Mouse (Mus musculus): ENCODE results near the gene B4galt1. TPM values are rescaled to one million over a fixed set of nuclear protein-coding genes. Genes with fewer than 3 reads are reported as not detected.

B4galt1 gene
- 3.2 and 3.5 TPM in 2 replicates for polyA plus RNA-seq (2012; rRNA removed)

DNA sequence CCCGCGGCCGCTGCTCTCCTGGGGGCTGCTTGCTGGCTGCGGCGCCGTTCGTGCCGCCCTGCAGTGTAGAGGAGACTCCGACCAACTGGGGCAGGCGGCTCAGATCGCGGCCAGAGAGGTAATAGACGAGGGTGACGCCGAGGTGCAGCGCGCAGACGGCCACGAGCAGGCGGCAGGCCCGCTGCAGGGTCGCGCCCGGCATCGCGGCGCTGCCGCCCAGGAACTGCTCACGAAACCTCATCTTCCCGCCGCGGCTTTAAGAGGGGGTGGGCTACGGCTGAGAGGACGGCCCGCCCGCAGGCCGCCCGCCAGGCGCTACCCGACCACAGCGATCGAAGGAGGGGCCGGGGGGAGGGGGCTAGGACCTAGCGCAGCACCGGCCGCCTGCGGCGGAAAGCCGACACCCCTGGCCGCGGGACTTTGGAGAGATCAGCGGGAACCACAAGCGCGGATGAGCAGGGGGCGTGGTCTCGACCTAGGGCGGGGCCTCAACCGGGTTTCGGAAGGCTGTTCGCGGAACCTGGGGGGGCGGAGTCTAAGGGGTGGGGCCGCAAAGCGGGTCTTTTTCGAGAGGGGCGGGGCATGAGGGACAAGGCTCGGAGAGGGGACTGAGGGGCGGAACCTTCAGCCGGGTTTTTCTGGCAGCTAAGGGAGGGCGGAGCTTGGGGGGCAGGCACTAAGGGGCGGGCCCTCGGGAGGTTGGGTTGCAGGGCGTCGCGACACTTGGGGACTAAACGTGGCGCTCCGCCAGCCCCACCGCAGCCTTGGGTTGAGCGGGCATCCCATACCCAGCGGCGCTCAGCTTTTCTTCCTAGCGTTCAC is at the start of gene B4galt1:
Gene B4galt1 (minus strand): TSS at position 441 of the 822 bp plus-strand sequence.
- Histone ChIP-seq H3K4me1 (ENCODE audit: control insufficient read depth, insufficient read depth, low read length) (peaks cover 3% of the 10 kb centered on the region; the same call in 1 of the 2 replicates), H3K27me3 (ENCODE audit: control insufficient read depth, insufficient read depth, low read length) (no peaks in the 10 kb centered on the region), H3K27ac (ENCODE audit: insufficient read depth, low read length) (0 out of 2 replicates have a peak within 1 kb of the TSS, but pooled peaks have one; percentile 15), H3K4me3 (replicated peaks; ENCODE audit: insufficient read depth, low read depth, low read length) (peak within 1 kb of the TSS; percentile 67)
- peak; percentile 87 to 88 for DNase-seq
- WGBS = under 1% methylated on average over 82 of the region's 83 CpGs
- TF ChIP-seq CTCF (IDR thresholded peaks at IDR 0.05; ENCODE audit: borderline replicate concordance, insufficient read depth, low read depth, low read length) = no peak
- TF ChIP-seq POLR2A (IDR thresholded peaks at IDR 0.05; ENCODE audit: borderline replicate concordance, insufficient read depth, low read length) = peak; percentile 28; the same call in 1 of the 2 replicates

DNA sequence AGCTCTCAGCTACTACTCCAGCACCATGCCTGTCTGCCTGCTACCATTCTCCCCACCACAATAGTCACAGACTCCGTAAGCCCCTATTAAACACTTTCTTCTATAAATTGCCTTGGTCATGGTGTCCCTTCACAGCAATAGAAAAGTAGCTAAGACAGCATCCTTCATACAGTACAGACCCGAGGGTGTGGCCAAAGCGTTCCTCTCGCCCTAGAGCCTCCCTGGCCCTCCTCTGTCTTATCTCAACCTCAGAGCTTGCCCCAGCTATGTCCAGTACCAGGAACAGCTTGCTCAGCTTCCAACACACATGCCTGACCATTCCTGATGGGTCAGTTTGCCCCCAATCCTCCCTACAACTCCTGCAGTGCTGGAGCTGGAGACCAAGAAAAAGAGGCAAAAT is 46.8 kb upstream of the B4galt1 start:
- 88% methylated on average over 4 of the region's 4 CpGs for WGBS
- Histone ChIP-seq H3K27ac (ENCODE audit: insufficient read depth, low read length) (no peak overlapping the region), H3K27me3 (ENCODE audit: control insufficient read depth, insufficient read depth, low read length) (no peaks in the 10 kb centered on the region), H3K4me1 (ENCODE audit: control insufficient read depth, insufficient read depth, low read length) (no peaks in the 10 kb centered on the region), H3K4me3 (replicated peaks; ENCODE audit: insufficient read depth, low read depth, low read length) (no peak overlapping the region)
- TF ChIP-seq POLR2A (IDR thresholded peaks at IDR 0.05; ENCODE audit: borderline replicate concordance, insufficient read depth, low read length) (no peak), CTCF (IDR thresholded peaks at IDR 0.05; ENCODE audit: borderline replicate concordance, insufficient read depth, low read depth, low read length) (no peak)
- no peak for DNase-seq

DNA sequence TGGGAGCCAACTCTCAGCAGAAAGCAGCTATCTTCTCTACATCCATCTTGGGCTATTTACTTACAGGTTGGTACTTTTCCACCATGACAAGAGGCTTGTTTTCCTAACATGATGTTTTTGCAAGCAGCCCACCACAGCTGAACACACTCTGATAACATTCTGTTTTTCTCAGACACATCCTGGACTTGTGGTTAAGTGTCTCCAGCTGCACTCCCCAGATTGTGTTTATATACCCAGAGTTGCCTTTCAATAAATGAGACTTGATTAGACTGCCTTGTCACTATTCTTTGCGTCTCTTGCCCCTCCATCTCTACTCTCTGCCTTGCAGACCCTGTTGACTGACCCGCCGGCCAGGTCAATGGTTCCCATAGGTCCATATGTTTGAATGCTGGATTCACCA is 46.3 kb upstream of the B4galt1 start:
- Histone ChIP-seq H3K4me3 (replicated peaks; ENCODE audit: insufficient read depth, low read depth, low read length) (no peak overlapping the region), H3K27ac (ENCODE audit: insufficient read depth, low read length) (no peak overlapping the region), H3K27me3 (ENCODE audit: control insufficient read depth, insufficient read depth, low read length) (no peaks in the 10 kb centered on the region), H3K4me1 (ENCODE audit: control insufficient read depth, insufficient read depth, low read length) (no peaks in the 10 kb centered on the region)
- WGBS = 97% methylated on average over 3 of the region's 3 CpGs
- DNase-seq = no peak
- TF ChIP-seq CTCF (IDR thresholded peaks at IDR 0.05; ENCODE audit: borderline replicate concordance, insufficient read depth, low read depth, low read length) (no peak), POLR2A (IDR thresholded peaks at IDR 0.05; ENCODE audit: borderline replicate concordance, insufficient read depth, low read length) (no peak)

DNA sequence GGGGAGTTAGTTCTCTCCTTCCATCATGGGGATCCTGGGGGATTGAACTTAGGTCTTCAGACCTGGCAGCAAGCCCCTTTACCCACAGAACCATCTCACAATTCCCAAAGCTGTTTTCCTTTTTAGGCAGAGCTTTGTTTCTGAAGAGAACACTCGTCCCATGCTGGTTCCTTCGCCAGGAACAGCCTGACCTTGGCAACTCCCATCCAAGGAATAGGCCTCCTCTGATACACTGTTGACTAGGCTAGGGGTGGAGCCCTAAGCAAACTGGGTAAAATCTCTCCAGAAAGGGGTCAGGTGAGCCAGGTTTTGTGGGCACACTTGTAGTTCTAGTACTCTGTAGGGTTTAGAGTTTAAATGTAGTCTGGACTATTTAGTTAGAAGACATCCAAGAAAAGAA is 45.5 kb upstream of the B4galt1 start:
- Histone ChIP-seq H3K4me1 (ENCODE audit: control insufficient read depth, insufficient read depth, low read length) (no peaks in the 10 kb centered on the region), H3K27ac (ENCODE audit: insufficient read depth, low read length) (no peak overlapping the region), H3K4me3 (replicated peaks; ENCODE audit: insufficient read depth, low read depth, low read length) (no peak overlapping the region), H3K27me3 (ENCODE audit: control insufficient read depth, insufficient read depth, low read length) (no peaks in the 10 kb centered on the region)
- WGBS = 50% methylated on average over 2 of the region's 2 CpGs
- DNase-seq = no peak
- no peak for TF ChIP-seq CTCF (IDR thresholded peaks at IDR 0.05; ENCODE audit: borderline replicate concordance, insufficient read depth, low read depth, low read length)
- no peak for TF ChIP-seq POLR2A (IDR thresholded peaks at IDR 0.05; ENCODE audit: borderline replicate concordance, insufficient read depth, low read length)

DNA sequence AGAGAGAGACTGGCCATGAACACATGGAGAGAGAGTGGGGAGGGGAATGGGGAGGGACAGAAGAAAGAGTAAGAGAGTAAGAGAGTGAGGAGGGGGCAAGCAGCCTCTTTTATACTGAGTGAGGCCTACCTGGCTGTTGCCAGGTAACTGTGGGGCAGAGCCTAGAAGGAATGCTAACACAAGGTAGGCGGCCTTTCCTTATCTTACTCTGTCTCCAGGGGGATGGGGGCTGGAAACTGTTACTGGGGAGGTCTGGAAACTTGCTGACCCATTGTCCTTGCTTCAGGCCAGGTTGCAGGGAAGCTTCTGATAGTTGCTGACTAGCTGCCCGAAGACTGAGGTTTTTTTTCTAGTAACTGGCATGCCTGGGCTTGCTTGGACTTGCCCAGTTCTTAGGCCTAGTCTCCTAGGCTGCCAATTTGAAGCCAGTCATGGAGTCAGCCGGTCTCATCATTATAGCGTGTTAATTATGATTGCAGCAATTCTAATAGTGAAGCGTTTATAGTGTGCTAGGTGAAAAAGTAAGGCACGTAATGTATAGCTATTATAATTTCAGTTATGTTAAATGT is 44.8 kb upstream of the B4galt1 start:
- 84% methylated on average over 6 of the region's 6 CpGs for WGBS
- Histone ChIP-seq H3K27me3 (ENCODE audit: control insufficient read depth, insufficient read depth, low read length) (no peaks in the 10 kb centered on the region), H3K4me3 (replicated peaks; ENCODE audit: insufficient read depth, low read depth, low read length) (no peak overlapping the region), H3K4me1 (ENCODE audit: control insufficient read depth, insufficient read depth, low read length) (no peaks in the 10 kb centered on the region), H3K27ac (ENCODE audit: insufficient read depth, low read length) (no peak overlapping the region)
- no peak for TF ChIP-seq POLR2A (IDR thresholded peaks at IDR 0.05; ENCODE audit: borderline replicate concordance, insufficient read depth, low read length)
- no peak for TF ChIP-seq CTCF (IDR thresholded peaks at IDR 0.05; ENCODE audit: borderline replicate concordance, insufficient read depth, low read depth, low read length)
- no peak for DNase-seq

DNA sequence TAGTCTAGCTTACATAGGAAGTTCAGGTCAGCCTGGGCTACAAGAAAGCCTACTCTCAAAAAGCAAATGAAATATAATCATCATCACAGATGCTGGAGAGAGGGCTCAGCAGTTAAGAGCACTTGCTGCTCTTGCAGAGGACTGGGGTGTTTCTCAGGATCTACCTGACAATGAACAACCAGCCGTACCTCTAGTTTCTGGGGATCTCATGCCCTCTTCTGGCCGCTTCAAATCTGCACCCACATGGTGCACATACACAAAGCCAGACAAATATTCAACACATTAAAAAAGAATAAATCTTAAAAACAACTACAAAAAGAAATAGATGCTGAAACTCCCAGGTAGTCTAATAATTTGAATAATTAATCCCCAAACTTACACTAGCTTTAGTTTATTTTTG is 41.8 kb upstream of the B4galt1 start:
- DNase-seq = no peak
- Histone ChIP-seq H3K27me3 (ENCODE audit: control insufficient read depth, insufficient read depth, low read length) (no peaks in the 10 kb centered on the region), H3K4me3 (replicated peaks; ENCODE audit: insufficient read depth, low read depth, low read length) (no peak overlapping the region), H3K4me1 (ENCODE audit: control insufficient read depth, insufficient read depth, low read length) (no peaks in the 10 kb centered on the region), H3K27ac (ENCODE audit: insufficient read depth, low read length) (no peak overlapping the region)
- 95% methylated on average over 2 of the region's 2 CpGs for WGBS
- TF ChIP-seq CTCF (IDR thresholded peaks at IDR 0.05; ENCODE audit: borderline replicate concordance, insufficient read depth, low read depth, low read length) = no peak

DNA sequence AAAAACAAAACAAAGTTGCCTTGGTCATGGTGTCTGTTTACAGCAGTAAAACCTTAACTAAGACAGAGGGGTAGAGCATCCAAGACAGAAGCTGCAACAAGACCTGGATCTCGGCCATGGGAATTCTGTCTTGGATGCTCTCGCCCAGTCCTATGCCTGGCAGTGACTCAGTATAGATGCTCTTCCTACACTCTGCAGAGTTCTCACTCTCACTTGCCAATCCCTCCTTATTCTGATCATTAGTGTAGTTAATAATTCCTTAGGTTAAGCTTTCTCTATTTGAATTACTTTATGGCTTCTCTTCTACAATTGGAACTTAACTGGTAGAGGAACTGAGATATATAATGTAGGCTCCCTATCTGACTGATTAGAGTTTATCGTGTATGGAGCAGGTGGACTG is 41.3 kb upstream of the B4galt1 start:
- WGBS = 81% methylated on average over 3 of the region's 3 CpGs
- no peak for DNase-seq
- no peak for TF ChIP-seq CTCF (IDR thresholded peaks at IDR 0.05; ENCODE audit: borderline replicate concordance, insufficient read depth, low read depth, low read length)
- TF ChIP-seq POLR2A (IDR thresholded peaks at IDR 0.05; ENCODE audit: borderline replicate concordance, insufficient read depth, low read length) = no peak
- H3K4me3 ChIP-seq (replicated peaks; ENCODE audit: insufficient read depth, low read depth, low read length) = no peak overlapping the region
- no peak overlapping the region for H3K27ac ChIP-seq (ENCODE audit: insufficient read depth, low read length)
- no peaks in the 10 kb centered on the region for H3K4me1 ChIP-seq (ENCODE audit: control insufficient read depth, insufficient read depth, low read length)
- no peaks in the 10 kb centered on the region for H3K27me3 ChIP-seq (ENCODE audit: control insufficient read depth, insufficient read depth, low read length)

DNA sequence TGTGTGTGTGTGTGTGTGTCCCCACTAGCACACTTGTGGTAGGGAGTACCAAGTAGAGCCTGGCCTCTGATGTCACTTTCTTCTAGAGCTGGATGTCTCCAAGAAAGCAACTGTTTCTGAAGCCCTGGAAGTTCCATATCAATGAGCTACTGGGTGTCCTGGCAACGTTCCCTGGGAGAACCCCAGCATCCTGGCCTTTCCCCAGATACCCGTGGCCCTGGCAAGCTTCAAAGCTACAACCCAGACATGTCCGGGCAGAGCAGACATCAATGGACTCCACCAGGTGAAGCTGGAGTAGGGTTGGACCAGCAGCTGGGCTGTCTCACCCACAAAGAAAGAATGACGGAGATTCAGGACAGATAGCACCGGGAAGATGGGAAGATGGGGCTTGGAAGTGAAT is 37.4 kb upstream of the B4galt1 start:
- Histone ChIP-seq H3K27me3 (ENCODE audit: control insufficient read depth, insufficient read depth, low read length) (no peaks in the 10 kb centered on the region), H3K4me3 (replicated peaks; ENCODE audit: insufficient read depth, low read depth, low read length) (no peak overlapping the region), H3K27ac (ENCODE audit: insufficient read depth, low read length) (no peak overlapping the region), H3K4me1 (ENCODE audit: control insufficient read depth, insufficient read depth, low read length) (no peaks in the 10 kb centered on the region)
- 14% methylated on average over 5 of the region's 5 CpGs for WGBS
- no peak for DNase-seq
- no peak for TF ChIP-seq CTCF (IDR thresholded peaks at IDR 0.05; ENCODE audit: borderline replicate concordance, insufficient read depth, low read depth, low read length)
- no peak for TF ChIP-seq POLR2A (IDR thresholded peaks at IDR 0.05; ENCODE audit: borderline replicate concordance, insufficient read depth, low read length)
